Comparison of ENCODE assay signal across 8 mouse cellular contexts in genomic region chr12:108217572-108217971, GRCm38 (mm10). TPM values are rescaled to one million over a fixed set of nuclear protein-coding genes. Genes with fewer than 3 reads are reported as not detected.
DNase-seq lines count a peak whose midpoint lies in the region; ATAC-seq and TF ChIP-seq lines count a peak whose summit lies in the region.

No protein-coding gene starts in this region.

- DNase-seq in embryonic facial prominence, embryonic 11.5 days (ENCODE audit: low spot score), result no peak
- DNase-seq in embryonic facial prominence, embryonic 10.5 days (ENCODE audit: low spot score), result no peak
- DNase-seq in right cerebral cortex, adult 18-20 months, result peak; percentile 53
- no peak for DNase-seq in right cerebral cortex, postnatal 36 days (ENCODE audit: low spot score in 2 of 2)
- peak; percentile 82 to 89 for DNase-seq in cerebellum, postnatal 14 days
- peak; percentile 48 for DNase-seq in hindbrain, postnatal 0 days (ENCODE audit: low spot score)
- DNase-seq in thymus, postnatal 25 days, result peak; percentile 64

- H3K9ac ChIP-seq in embryonic facial prominence, embryonic 11.5 days (replicated peaks; ENCODE audit: low read length), result no peak overlapping the region
- no peak overlapping the region for H3K9ac ChIP-seq in hindbrain, postnatal 0 days (replicated peaks; ENCODE audit: low read length)

- ATAC-seq in embryonic facial prominence, embryonic 11.5 days (replicated peaks; ENCODE audit: insufficient number of reproducible peaks, low FRiP score, low TSS enrichment, low read depth), result 0 out of 2 replicates have a peak, but pooled peaks have one; percentile 7
- no peak for ATAC-seq in hindbrain, postnatal 0 days
- ATAC-seq in megakaryocyte, adult 5-6 weeks (ENCODE audit: poor library complexity, severe bottlenecking), result 0 out of 2 replicates have a peak, but pooled peaks have one; percentile 30

- H3K36me3 ChIP-seq in embryonic facial prominence, embryonic 11.5 days (replicated peaks; ENCODE audit: control insufficient read depth, insufficient read depth, low read depth, low read length), result no peaks in the 10 kb centered on the region
- H3K36me3 ChIP-seq in embryonic facial prominence, embryonic 10.5 days (replicated peaks), result peaks cover 6% of the 10 kb centered on the region
- no peaks in the 10 kb centered on the region for H3K36me3 ChIP-seq in hindbrain, postnatal 0 days (ENCODE audit: insufficient read depth, low read length)

- peaks cover 10% of the 10 kb centered on the region for H3K4me1 ChIP-seq in embryonic facial prominence, embryonic 11.5 days (ENCODE audit: control insufficient read depth, insufficient read depth, low read length)
- peaks cover 89% of the 10 kb centered on the region for H3K4me1 ChIP-seq in embryonic facial prominence, embryonic 10.5 days
- H3K4me1 ChIP-seq in hindbrain, postnatal 0 days (ENCODE audit: insufficient read depth, low read length), result peaks cover 43% of the 10 kb centered on the region

- no peak overlapping the region for H3K4me3 ChIP-seq in embryonic facial prominence, embryonic 11.5 days (ENCODE audit: low read depth, low read length)
- no peak overlapping the region for H3K4me3 ChIP-seq in embryonic facial prominence, embryonic 10.5 days
- no peak overlapping the region for H3K4me3 ChIP-seq in hindbrain, postnatal 0 days (ENCODE audit: low read length)

- 59% methylated on average over 5 of the region's 5 CpGs for WGBS in embryonic facial prominence, embryonic 11.5 days
- WGBS in embryonic facial prominence, embryonic 10.5 days, result 67% methylated on average over 5 of the region's 5 CpGs
- WGBS in hindbrain, postnatal 0 days, result 51% methylated on average over 5 of the region's 5 CpGs

- H3K9me3 ChIP-seq in embryonic facial prominence, embryonic 11.5 days (replicated peaks; ENCODE audit: control insufficient read depth, low read length), result no peaks in the 10 kb centered on the region
- no peaks in the 10 kb centered on the region for H3K9me3 ChIP-seq in embryonic facial prominence, embryonic 10.5 days
- H3K9me3 ChIP-seq in hindbrain, postnatal 0 days (ENCODE audit: low read length), result no peaks in the 10 kb centered on the region

- TF ChIP-seq CTCF in hindbrain, postnatal 0 days (IDR thresholded peaks at IDR 0.05; ENCODE audit: low read depth), result peak; percentile 69

- no peak overlapping the region for H3K4me2 ChIP-seq in embryonic facial prominence, embryonic 11.5 days (ENCODE audit: low read depth, low read length)
- H3K4me2 ChIP-seq in hindbrain, postnatal 0 days (ENCODE audit: low read depth, low read length), result no peak overlapping the region

- no peaks in the 10 kb centered on the region for H3K27me3 ChIP-seq in embryonic facial prominence, embryonic 11.5 days (ENCODE audit: control insufficient read depth, insufficient read depth, low read length)
- H3K27me3 ChIP-seq in embryonic facial prominence, embryonic 10.5 days (replicated peaks; ENCODE audit: low read depth, poor library complexity, severe bottlenecking), result no peaks in the 10 kb centered on the region
- no peaks in the 10 kb centered on the region for H3K27me3 ChIP-seq in hindbrain, postnatal 0 days (ENCODE audit: insufficient read depth, low read length)

- H3K27ac ChIP-seq in embryonic facial prominence, embryonic 11.5 days (replicated peaks; ENCODE audit: low read depth, low read length), result no peak overlapping the region
- no peak overlapping the region for H3K27ac ChIP-seq in embryonic facial prominence, embryonic 10.5 days (replicated peaks)
- H3K27ac ChIP-seq in hindbrain, postnatal 0 days, result no peak overlapping the region

RNA-seq across cellular contexts. Expression of gene Ccnk, which starts 38.2 kb away (rescaled TPM):
- 7.8 and 8.3 TPM in 2 replicates for polyA plus RNA-seq in embryonic facial prominence, embryonic 11.5 days (2014; fragmentation: Nextera tagmentation; extraction: Ambion mirVana)
- polyA plus RNA-seq in embryonic facial prominence, embryonic 10.5 days (2016; fragmentation: Nextera tagmentation; extraction: Ambion mirVana), result 2.7 and 3.2 TPM in 2 replicates
- 8.0 and 10.7 TPM in 2 replicates for total RNA-seq in hindbrain, postnatal 0 days (2014; rRNA removed)
- polyA plus RNA-seq in hindbrain, postnatal 0 days (2015; fragmentation: Nextera tagmentation; extraction: Ambion mirVana), result 2.3 and 2.8 TPM in 2 replicates
- 53.3 and 61.4 TPM in 2 replicates for total RNA-seq in megakaryocyte, adult 5-6 weeks (2015)
- 8.3 and 14.5 TPM in 2 replicates for total RNA-seq in megakaryocyte, adult 5-6 weeks (2017)

RNA-seq across cellular contexts. Expression of gene Setd3, which starts 38.5 kb away (rescaled TPM):
- polyA plus RNA-seq in embryonic facial prominence, embryonic 11.5 days (2014; fragmentation: Nextera tagmentation; extraction: Ambion mirVana), result 86.6 and 101 TPM in 2 replicates
- polyA plus RNA-seq in embryonic facial prominence, embryonic 10.5 days (2016; fragmentation: Nextera tagmentation; extraction: Ambion mirVana), result 79.6 and 81.5 TPM in 2 replicates
- 57.4 and 61.3 TPM in 2 replicates for total RNA-seq in hindbrain, postnatal 0 days (2014; rRNA removed)
- polyA plus RNA-seq in hindbrain, postnatal 0 days (2015; fragmentation: Nextera tagmentation; extraction: Ambion mirVana), result 87.1 and 90.4 TPM in 2 replicates
- total RNA-seq in megakaryocyte, adult 5-6 weeks (2015), result 58.4 and 60.3 TPM in 2 replicates
- total RNA-seq in megakaryocyte, adult 5-6 weeks (2017), result 109 and 112 TPM in 2 replicates

RNA-seq across cellular contexts. Expression of gene Ccdc85c, which starts 57.7 kb away (rescaled TPM):
- 8.4 and 9.8 TPM in 2 replicates for polyA plus RNA-seq in embryonic facial prominence, embryonic 11.5 days (2014; fragmentation: Nextera tagmentation; extraction: Ambion mirVana)
- 11.4 and 12.1 TPM in 2 replicates for polyA plus RNA-seq in embryonic facial prominence, embryonic 10.5 days (2016; fragmentation: Nextera tagmentation; extraction: Ambion mirVana)
- 86.3 and 94.7 TPM in 2 replicates for total RNA-seq in hindbrain, postnatal 0 days (2014; rRNA removed)
- 16.9 and 17.0 TPM in 2 replicates for polyA plus RNA-seq in hindbrain, postnatal 0 days (2015; fragmentation: Nextera tagmentation; extraction: Ambion mirVana)
- 0.04 and 0.05 TPM in 2 replicates for total RNA-seq in megakaryocyte, adult 5-6 weeks (2015)
- 0.11 and 0.37 TPM in 2 replicates for total RNA-seq in megakaryocyte, adult 5-6 weeks (2017)

Comparison
In these comparisons a context has a peak if more than half of its experiments do, and no peak if none do; other contexts are left out.
1. DNase-seq: peak in right cerebral cortex, adult 18-20 months (single experiment), cerebellum, postnatal 14 days (2 of 2), hindbrain, postnatal 0 days (single experiment) and thymus, postnatal 25 days (single experiment); none in embryonic facial prominence, embryonic 11.5 days (single experiment), embryonic facial prominence, embryonic 10.5 days (single experiment) and right cerebral cortex, postnatal 36 days (0 of 2).